Mouse (Mus musculus): ENCODE results near the gene Trappc4.

The Trappc4 gene

DNA sequence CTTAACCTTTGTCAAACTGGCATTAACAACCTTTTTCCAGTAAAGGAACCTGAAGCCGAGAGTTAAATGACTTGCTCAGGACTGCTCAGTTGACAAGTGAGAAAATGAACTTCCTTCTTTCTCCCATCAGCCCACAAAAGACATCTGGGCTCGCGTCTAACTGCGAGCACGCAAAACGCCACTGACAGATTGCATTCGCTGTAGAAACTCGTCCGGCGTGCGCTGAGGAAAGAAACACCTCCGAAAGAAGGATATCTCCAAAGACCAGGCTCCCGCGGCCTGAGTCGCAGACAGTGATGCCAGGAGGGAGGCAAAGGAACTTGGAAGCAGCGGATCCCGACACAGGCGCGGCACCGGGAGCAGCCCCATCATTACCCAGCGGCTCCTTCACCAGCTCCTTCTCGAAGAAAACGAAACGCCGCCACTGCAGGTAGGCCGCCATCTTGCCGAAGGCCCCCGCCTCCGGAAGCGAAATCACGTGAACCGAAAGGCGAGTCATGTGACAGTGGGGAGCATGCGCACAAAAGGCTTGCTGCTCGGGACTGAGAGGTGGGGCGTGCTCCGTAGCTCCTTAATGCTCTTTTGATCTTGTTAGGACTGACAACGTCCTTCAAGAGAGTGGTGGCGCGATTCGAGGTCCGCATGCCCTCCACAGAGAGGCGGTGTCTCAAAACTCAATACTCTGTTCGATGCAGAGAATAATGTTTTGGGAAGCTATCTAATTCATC, 46.0 kb downstream of the Trappc4 start, which contains the start of gene Vps11:
Gene Vps11 (minus strand): TSS at position 481 of the 728 bp plus-strand sequence.
- DNase-seq (ENCODE audit: extremely low spot score, low spot score): peak; percentile 98

GRCm38 (mm10) chr9:44357207-44357606, 50.2 kb downstream of the Trappc4 start:
- no peak for DNase-seq (ENCODE audit: extremely low spot score, low spot score)
